Mouse (Mus musculus) A20 (cell line): ENCODE measurements around the gene Slc39a9.

Experiments used
- DNase-seq: peaks from one replicate; pipeline ENCODE4 v3.0.0-alpha.2; 2011; ENCODE audit warnings: low read depth, low spot score

The Slc39a9 gene

GRCm38 (mm10) chr12:80719141-80719540 lies 75.5 kb downstream of the Slc39a9 start:
- no peak for DNase-seq

DNA sequence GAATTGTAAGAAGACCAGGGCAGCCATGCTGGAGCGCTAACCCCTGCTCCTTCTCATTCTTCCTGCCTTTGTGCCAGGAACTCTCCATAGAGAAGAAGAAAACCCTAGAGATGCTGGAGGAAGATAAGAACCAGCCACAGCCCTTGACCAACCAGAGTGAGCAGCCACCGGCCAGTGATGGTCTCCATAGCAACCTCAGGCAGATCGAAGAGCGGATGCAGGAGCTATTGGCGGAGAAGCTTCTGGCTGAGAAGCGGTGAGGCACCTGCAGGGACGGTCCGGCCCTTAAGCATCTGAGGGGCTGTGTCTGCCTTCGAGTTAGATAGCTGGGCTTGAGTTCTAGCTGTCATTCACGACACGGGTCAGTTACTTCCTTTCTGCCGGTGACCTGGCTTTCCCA lies 76.8 kb downstream of the Slc39a9 start:
- DNase-seq: no peak

DNA sequence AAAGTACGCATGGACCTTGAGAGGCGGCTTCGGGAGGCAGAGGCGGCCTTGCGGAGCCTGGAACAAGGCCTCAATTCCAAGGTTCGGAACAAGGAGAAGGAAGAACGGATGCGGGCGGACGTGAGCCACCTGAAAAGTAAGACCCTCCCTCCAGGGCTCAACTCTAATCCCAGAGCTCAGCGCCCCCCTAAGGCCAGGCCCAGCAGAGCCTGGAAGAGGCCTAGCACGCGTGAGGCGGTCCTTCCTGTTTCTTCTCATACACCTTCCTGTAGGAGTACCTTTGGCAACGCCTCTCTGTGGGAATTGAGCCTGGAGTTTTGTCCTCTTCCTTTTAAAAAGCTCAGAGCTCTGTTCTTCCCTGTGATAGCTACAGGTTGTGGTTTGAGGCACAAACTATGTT lies 77.8 kb downstream of the Slc39a9 start:
- no peak for DNase-seq

DNA sequence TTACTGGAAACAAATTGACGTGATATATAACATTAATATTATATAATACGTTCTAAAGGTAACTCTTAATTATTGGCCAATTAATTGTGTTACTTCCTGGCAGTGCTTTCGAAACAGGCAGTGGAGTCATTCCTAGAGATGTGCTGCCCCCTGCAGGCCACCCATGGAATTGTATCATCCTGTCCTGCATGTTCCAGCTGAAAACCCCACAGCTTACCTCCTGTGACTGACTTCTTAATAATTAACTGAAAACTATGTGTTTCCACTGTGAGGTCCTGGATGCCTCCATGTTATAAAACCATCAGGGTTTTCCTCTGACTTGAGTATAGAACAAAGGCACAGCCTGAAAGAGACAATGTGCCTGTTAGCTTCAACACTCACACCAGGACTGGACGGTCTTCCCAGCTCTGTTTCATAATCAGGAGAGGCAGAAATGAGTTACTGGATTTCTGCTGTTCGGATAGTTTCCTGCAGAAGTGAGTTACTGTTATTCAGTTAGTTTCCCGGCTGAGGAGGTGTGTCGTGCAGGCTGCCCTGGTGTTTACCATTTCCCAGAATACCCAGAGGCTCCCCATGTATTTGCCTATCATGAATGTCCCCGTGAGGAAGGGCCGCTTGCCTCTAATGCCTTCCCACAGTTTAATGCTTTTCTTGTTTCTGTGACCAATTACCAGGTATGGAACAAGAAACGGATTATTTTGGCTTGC lies 81.3 kb downstream of the Slc39a9 start:
- peak; percentile 71 for DNase-seq

GRCm38 (mm10) chr12:80728207-80728606 lies 84.5 kb downstream of the Slc39a9 start:
- DNase-seq: no peak

DNA sequence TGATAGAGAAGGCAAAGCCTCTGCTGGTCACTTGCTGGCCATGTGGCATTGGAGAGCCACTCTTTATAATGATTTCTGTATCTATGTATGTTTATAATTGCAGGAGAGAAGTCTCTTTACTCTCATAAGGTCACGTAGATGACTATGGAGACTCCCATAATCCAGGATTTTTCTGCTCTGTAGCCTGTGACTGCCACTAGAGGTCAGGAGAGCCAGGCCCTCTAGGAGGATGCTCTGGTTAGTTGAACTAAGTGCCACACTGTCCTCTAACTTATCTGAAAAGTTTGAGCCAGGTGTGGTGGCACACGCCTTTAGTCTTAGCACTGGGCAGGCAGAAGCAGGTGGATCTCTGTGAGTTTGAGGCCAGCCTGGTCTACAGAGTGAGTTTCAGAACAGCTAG lies 85.1 kb downstream of the Slc39a9 start:
- no peak for DNase-seq

GRCm38 (mm10) chr12:80729758-80730530 lies 86.3 kb downstream of the Slc39a9 start:
- no peak for DNase-seq

- no peak for DNase-seq
These were observed 86.9 kb downstream of the Slc39a9 start for GRCm38 (mm10) chr12:80730567-80730966.
